Mouse (Mus musculus) hindbrain, embryonic 11.5 days (tissue): Measurements from ENCODE around the gene Rnf8. TPM values are rescaled to one million over a fixed set of nuclear protein-coding genes. Genes with fewer than 3 reads are reported as not detected.
A peak's percentile ranks its signal among the peaks of the same experiment; 100 is the strongest.

Experiments
- ATAC-seq: fragments of 200-750 bp; cut with Nextera tagmentation; 2 replicates; pipeline ENCODE4 v1.8.0; 2017; ENCODE audit warnings: mild to moderate bottlenecking, moderate TSS enrichment, moderate library complexity; ENCODE audit not compliant: low FRiP score
- DNase-seq: peaks from one replicate; pipeline ENCODE4 v3.0.0-alpha.2; 2015; ENCODE audit warnings: low spot score
- H3K27ac ChIP-seq: fragments of 300-500 bp; sonication (generic); 2 replicates; pipeline ENCODE4 v1.5.1; 2014; ENCODE audit warnings: mild to moderate bottlenecking, low read depth, low read length
- H3K27me3 ChIP-seq: fragments of 300-500 bp; sonication (generic); 2 replicates; pipeline ENCODE4 v1.6.1; 2014; ENCODE audit warnings: mild to moderate bottlenecking, low read length, moderate library complexity, mixed read lengths; ENCODE audit not compliant: control insufficient read depth, insufficient read depth
- H3K36me3 ChIP-seq: fragments of 300-500 bp; sonication (generic); 2 replicates; pipeline ENCODE4 v1.6.1; 2014; ENCODE audit warnings: mild to moderate bottlenecking, low read length, moderate library complexity, mixed read lengths; ENCODE audit not compliant: control insufficient read depth, insufficient read depth
- H3K4me1 ChIP-seq: fragments of 300-500 bp; sonication (generic); replicated peaks from 2 replicates; pipeline ENCODE4 v1.6.1; 2014; ENCODE audit warnings: low read length, mixed read lengths; ENCODE audit not compliant: control insufficient read depth, insufficient read depth
- H3K4me2 ChIP-seq: fragments of 300-500 bp; sonication (generic); replicated peaks from 2 replicates; pipeline ENCODE4 v1.6.1; 2014; ENCODE audit warnings: mild to moderate bottlenecking, low read depth, low read length
- H3K4me3 ChIP-seq: fragments of 300-500 bp; sonication (generic); 2 replicates; pipeline ENCODE4 v1.5.1; 2014; ENCODE audit warnings: low read depth, low read length
- H3K9ac ChIP-seq: fragments of 300-500 bp; sonication (generic); 2 replicates; pipeline ENCODE4 v1.6.1; 2014; ENCODE audit warnings: low read depth, low read length
- H3K9me3 ChIP-seq: fragments of 300-500 bp; sonication (generic); 2 replicates; pipeline ENCODE4 v1.6.1; 2016; ENCODE audit warnings: low read length; ENCODE audit not compliant: control insufficient read depth
- WGBS: fragments of 180-500 bp; shearing (Covaris S2); extraction: QIAGEN DNeasy Blood & Tissue Kit; methylation state at CpG from one replicate; pipeline ENCODE4 v1.1.7; 2014; 5-methylcytosine and 5-hydroxymethylcytosine counted together
- polyA plus RNA-seq: library from polyadenylated mRNA; unstranded; fragments of >200 nt; fragmentation: Nextera tagmentation; extraction: Ambion mirVana; gene quantifications from 2 replicates; pipeline ENCODE4 v1.2.1, GENCODE M21; 2014

Gene Rnf8
- 113 and 116 TPM in 2 replicates for polyA plus RNA-seq

- peak; percentile 92 for ATAC-seq
- 0 out of 2 replicates have a peak, but pooled peaks cover 4% of the 10 kb centered on the region for H3K4me1 ChIP-seq
- 2% methylated on average over 52 of the region's 52 CpGs for WGBS
- H3K9ac ChIP-seq = peak within 1 kb of the TSS; percentile 90
- H3K36me3 ChIP-seq = no peaks in the 10 kb centered on the region
- H3K27me3 ChIP-seq = no peaks in the 10 kb centered on the region
- H3K4me2 ChIP-seq = peak within 1 kb of the TSS; percentile 83
- no peaks in the 10 kb centered on the region for H3K9me3 ChIP-seq
- peak; percentile 96 for DNase-seq
- H3K27ac ChIP-seq = peak within 1 kb of the TSS; percentile 96
- peak within 1 kb of the TSS; percentile 80 for H3K4me3 ChIP-seq
Measured at GRCm38 (mm10) chr17:29614115-29615023, at the start of gene Rnf8, which contains the start of gene Gm28043. Gene Rnf8 (plus strand): TSS chr17:29614790. Gene Gm28043 (plus strand): TSS chr17:29614876.

GRCm38 (mm10) chr17:29565521-29565920 is 49.1 kb upstream of the Rnf8 start:
- H3K4me3 ChIP-seq = no peak overlapping the region
- H3K9me3 ChIP-seq = no peaks in the 10 kb centered on the region
- H3K9ac ChIP-seq = no peak overlapping the region
- DNase-seq = no peak
- no peaks in the 10 kb centered on the region for H3K27me3 ChIP-seq
- H3K27ac ChIP-seq = no peak overlapping the region
- 95% methylated on average over 5 of the region's 5 CpGs for WGBS
- H3K4me1 ChIP-seq = no peaks in the 10 kb centered on the region
- no peak overlapping the region for H3K4me2 ChIP-seq
- no peak for ATAC-seq
- no peaks in the 10 kb centered on the region for H3K36me3 ChIP-seq

GRCm38 (mm10) chr17:29568435-29568834 is 46.2 kb upstream of the Rnf8 start:
- WGBS = 89% methylated on average over 15 of the region's 15 CpGs

GRCm38 (mm10) chr17:29569831-29570230 is 44.8 kb upstream of the Rnf8 start:
- Histone ChIP-seq H3K27me3 (no peaks in the 10 kb centered on the region), H3K36me3 (peaks cover 3% of the 10 kb centered on the region), H3K9ac (no peak overlapping the region), H3K4me3 (no peak overlapping the region), H3K9me3 (no peaks in the 10 kb centered on the region), H3K27ac (no peak overlapping the region), H3K4me2 (no peak overlapping the region), H3K4me1 (no peaks in the 10 kb centered on the region)
- no peak for DNase-seq
- 81% methylated on average over 6 of the region's 6 CpGs for WGBS
- ATAC-seq = no peak

More at GRCm38 (mm10) chr17:29568435-29568834, 46.2 kb upstream of the Rnf8 start:
- peaks cover 3% of the 10 kb centered on the region for H3K36me3 ChIP-seq
- no peak overlapping the region for H3K9ac ChIP-seq
- H3K9me3 ChIP-seq = no peaks in the 10 kb centered on the region
- no peaks in the 10 kb centered on the region for H3K27me3 ChIP-seq
- no peak for DNase-seq
- no peak overlapping the region for H3K27ac ChIP-seq
- H3K4me2 ChIP-seq = no peak overlapping the region
- H3K4me3 ChIP-seq = no peak overlapping the region
- ATAC-seq = no peak
- H3K4me1 ChIP-seq = no peaks in the 10 kb centered on the region

GRCm38 (mm10) chr17:29579579-29580126 is 34.9 kb upstream of the Rnf8 start:
- Histone ChIP-seq H3K4me3 (no peak overlapping the region), H3K27me3 (no peaks in the 10 kb centered on the region), H3K27ac (no peak overlapping the region), H3K9me3 (no peaks in the 10 kb centered on the region), H3K9ac (no peak overlapping the region), H3K4me1 (no peaks in the 10 kb centered on the region), H3K36me3 (no peaks in the 10 kb centered on the region), H3K4me2 (no peak overlapping the region)
- WGBS = 88% methylated on average over 4 of the region's 4 CpGs
- ATAC-seq (no peak), DNase-seq (no peak)

- H3K27ac ChIP-seq = no peak overlapping the region
- H3K9me3 ChIP-seq = no peaks in the 10 kb centered on the region
- no peaks in the 10 kb centered on the region for H3K36me3 ChIP-seq
- H3K27me3 ChIP-seq = no peaks in the 10 kb centered on the region
- H3K4me2 ChIP-seq = no peak overlapping the region
- no peak overlapping the region for H3K4me3 ChIP-seq
- WGBS = 86% methylated on average over 5 of the region's 5 CpGs
- no peak for DNase-seq
- no peak overlapping the region for H3K9ac ChIP-seq
- no peaks in the 10 kb centered on the region for H3K4me1 ChIP-seq
- no peak for ATAC-seq
Measured at GRCm38 (mm10) chr17:29583569-29583968, 31.0 kb upstream of the Rnf8 start.

GRCm38 (mm10) chr17:29584306-29584705 is 30.3 kb upstream of the Rnf8 start:
- Histone ChIP-seq H3K4me3 (no peak overlapping the region), H3K4me1 (no peaks in the 10 kb centered on the region; the same call in 1 of the 2 replicates), H3K4me2 (no peak overlapping the region), H3K9ac (no peak overlapping the region), H3K27me3 (no peaks in the 10 kb centered on the region), H3K36me3 (no peaks in the 10 kb centered on the region), H3K9me3 (no peaks in the 10 kb centered on the region), H3K27ac (no peak overlapping the region)
- no peak for ATAC-seq
- WGBS = 79% methylated on average over 5 of the region's 5 CpGs
- DNase-seq = no peak

GRCm38 (mm10) chr17:29584737-29585136 is 29.9 kb upstream of the Rnf8 start:
- Histone ChIP-seq H3K4me2 (no peak overlapping the region), H3K27me3 (no peaks in the 10 kb centered on the region), H3K4me1 (no peaks in the 10 kb centered on the region; the same call in 1 of the 2 replicates), H3K9ac (no peak overlapping the region), H3K9me3 (no peaks in the 10 kb centered on the region), H3K4me3 (no peak overlapping the region), H3K27ac (no peak overlapping the region), H3K36me3 (no peaks in the 10 kb centered on the region)
- no peak for ATAC-seq
- no peak for DNase-seq
- 67% methylated on average over 3 of the region's 3 CpGs for WGBS
